Mouse (Mus musculus) left cerebral cortex, postnatal 36 days (tissue): Measurements from ENCODE around the gene Bcl2l15. TPM values are rescaled to one million over a fixed set of nuclear protein-coding genes. Genes with fewer than 3 reads are reported as not detected.
"Not testable (repeated sequence)": the region's sequence is repeated elsewhere in the genome, so short reads cannot be mapped to it uniquely, and the experiment has no call there.

Experiments
- DNase-seq, 2 experiments: peaks; one replicate each; pipeline ENCODE4 v3.0.0; 2021 to 2022; ENCODE audit warnings: low spot score in 2 of 2, mixed read lengths in 1 of 2
- intact Hi-C: fragments of 180-260 bp; cut with DNase I; formaldehyde crosslinking; loops from one replicate; pipeline ENCODE4 v1.15.1; 2025
- total RNA-seq, 2 experiments: library from RNA; stranded (reverse); gene quantifications; 2 replicates each; pipeline ENCODE4 v1.2.3; 2021

Bcl2l15 gene
- 1 to 10 TPM in 1 of 2 experiments, under 1 TPM in 1; 0.47 to 1.2 TPM for total RNA-seq

DNA sequence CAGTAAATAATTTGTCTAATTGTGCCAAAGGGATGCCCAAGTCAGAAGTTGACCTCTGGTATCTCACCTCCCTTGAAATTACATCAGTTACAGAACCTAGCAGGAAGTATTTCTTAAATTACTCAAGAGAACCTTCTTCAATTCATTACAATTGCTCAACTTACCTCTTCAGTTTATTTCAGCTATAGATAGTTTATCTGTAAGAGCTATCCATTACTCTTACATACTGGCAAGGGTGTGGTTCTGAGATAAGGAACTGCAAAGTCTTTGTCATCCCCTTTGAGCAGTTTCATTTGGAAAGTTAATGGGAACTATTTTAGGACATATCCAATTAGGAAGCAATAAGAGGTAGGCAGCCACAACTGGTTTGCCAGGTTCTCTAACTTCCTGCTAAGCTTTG is at the start of gene Bcl2l15:
TSS of gene Bcl2l15 (plus strand) at position 176 of the 400 bp plus-strand sequence.
- no peak for DNase-seq
- intact Hi-C loops = no loop called here

- no peak for DNase-seq
- intact Hi-C loops = no loop called here
Observed at GRCm38 (mm10) chr3:103782844-103783609, 49.4 kb upstream of the Bcl2l15 start.

DNA sequence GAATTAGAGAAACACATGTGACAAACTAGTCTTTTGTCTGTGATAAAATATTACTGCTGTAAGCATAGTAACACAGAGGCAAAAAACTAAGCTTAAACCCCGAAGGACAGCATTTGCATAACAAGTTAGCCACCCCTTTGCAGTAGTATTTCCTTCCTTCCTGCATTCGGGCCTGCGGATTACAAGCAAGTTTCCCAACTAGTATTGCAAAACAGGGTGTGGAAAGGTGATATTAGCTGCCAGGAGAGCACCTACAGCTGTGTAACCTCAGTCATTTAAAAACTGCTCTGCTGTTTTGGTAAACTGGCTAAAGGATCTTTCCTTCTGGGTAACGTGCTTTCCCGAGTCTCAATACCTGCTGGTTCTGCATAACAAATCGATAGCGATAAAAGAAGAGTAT is 45.2 kb upstream of the Bcl2l15 start:
- intact Hi-C loops = no loop called here
- DNase-seq = no peak

- DNase-seq = no peak
- intact Hi-C loops = no loop called here
Observed at GRCm38 (mm10) chr3:103789096-103789495, 43.3 kb upstream of the Bcl2l15 start.

DNA sequence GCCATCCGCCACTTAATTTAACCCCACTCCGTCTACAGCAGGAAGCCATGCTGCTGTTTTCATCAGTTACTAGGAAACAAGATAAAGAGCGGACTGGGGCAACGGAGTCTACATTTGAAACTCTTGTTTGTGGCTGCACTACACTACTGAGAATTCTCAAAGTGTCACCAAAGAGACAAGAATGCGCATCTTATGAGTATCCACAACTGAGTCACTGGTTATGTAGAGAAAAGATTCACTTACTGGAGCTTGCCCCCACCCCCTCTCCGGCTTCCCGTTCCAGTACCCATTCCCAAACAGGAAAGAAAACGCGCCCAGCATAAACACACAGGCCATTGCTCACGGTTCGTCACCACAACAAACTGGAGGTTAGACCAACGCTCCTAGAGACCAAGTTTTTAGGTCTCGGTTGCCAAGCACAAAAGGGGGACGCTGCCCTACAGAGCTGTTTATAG is 42.5 kb upstream of the Bcl2l15 start:
- DNase-seq = peak in 1 of 2 experiments; percentile 27
- intact Hi-C loops = loop anchor here (2.0 kb wide), 1 partner anchor 125 kb away; the partner anchor contains the start of gene Rsbn1

DNA sequence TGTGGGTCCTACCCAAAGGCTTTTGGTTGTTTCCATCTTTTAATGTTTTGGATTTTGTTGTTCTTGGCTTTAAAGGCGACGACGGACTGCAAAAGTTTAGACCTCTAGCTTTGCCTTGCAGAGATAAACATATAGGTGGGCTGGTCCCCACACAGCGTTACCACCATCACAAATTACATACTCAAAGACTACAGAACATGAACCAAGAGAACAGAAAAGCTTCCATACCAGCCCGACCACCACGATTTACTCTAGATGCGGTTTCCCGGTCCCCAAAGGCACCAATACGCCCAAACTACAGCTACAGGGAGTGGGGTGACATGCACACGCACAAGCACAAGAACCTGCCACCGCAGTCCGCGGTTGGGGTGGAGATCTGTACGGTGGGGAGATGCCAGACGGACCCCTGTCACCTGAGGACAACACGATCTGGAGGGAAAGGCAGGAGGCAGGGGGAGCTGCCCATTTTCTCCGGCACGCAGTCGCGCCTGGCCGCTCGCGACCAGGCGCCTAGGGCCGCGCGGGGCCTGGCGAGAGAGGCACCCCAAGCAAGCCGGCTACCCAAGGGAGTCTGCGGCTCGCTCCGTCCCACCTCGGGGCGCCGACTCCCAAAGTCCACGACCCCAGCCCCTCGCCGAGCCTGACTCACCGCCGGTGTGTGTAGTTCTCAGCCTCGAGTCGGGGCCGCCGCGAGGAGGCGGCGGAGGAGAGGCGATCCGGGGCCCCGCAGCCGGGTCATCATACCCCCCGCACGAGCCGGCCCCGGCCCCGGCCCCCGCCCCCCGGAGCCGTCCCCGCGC is 41.9 kb upstream of the Bcl2l15 start:
- DNase-seq = peak; percentile 44 to 46
- intact Hi-C loops = loop anchor here (1.0 to 2.0 kb wide), 3 partner anchors 12 to 124 kb away; partner anchors contain the start of genes Ap4b1, Dclre1b, Gm43064 and Rsbn1

- intact Hi-C loops = loop anchor here (1.0 to 2.0 kb wide), 3 partner anchors 11 to 123 kb away; partner anchors contain the start of genes Ap4b1, Dclre1b, Gm43064 and Rsbn1
- DNase-seq = peak; percentile 96 to 97
Observed at GRCm38 (mm10) chr3:103791230-103792110, 40.9 kb upstream of the Bcl2l15 start, which contains the start of gene Hipk1. TSS of gene Hipk1 (minus strand) at chr3:103791563.

- DNase-seq, intact Hi-C loops: not testable (repeated sequence)
Observed at GRCm38 (mm10) chr3:103792111-103792406, 40.3 kb upstream of the Bcl2l15 start.

- intact Hi-C loops = no loop called here
Observed at GRCm38 (mm10) chr3:103792566-103792965, 39.8 kb upstream of the Bcl2l15 start.

DNA sequence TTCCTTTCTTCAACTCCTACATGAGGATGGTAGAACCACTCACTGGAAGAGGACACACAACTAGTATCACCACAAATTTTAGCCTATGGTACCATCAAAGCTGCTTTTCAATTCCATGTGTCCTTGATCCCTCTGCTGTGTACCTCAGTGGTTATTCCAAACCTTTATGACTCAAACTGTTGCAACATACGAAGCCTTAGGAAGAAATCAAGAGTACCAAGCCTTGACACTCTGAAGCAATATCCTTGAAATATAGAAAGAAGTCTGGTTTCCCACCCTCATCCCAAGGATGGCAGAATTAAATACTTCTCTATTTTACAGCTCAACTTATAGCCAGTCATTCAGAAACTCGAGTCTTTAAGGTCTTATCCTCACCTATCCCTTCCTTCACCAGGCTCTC is 36.0 kb upstream of the Bcl2l15 start:
- intact Hi-C loops = no loop called here
- DNase-seq = no peak

More at GRCm38 (mm10) chr3:103792566-103792965, 39.8 kb upstream of the Bcl2l15 start:
- no peak for DNase-seq

DNA sequence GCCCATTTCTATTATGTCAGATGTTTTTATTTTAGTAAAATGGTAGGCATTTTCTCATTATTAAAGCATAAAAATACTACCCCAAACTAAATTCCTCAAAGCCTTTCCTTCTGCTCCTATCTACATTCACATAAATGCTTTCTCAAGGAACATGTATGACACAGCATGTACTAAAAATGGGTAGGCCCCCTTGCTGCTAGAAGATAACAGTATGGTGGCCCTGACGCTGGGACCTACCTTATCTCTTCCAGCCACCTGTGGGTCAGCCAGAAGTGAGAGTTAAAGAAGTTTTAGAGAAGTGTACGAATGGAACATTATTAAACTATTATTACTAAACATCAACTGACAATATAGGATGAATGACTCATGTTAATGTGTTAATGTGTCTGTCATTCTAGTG is 32.9 kb upstream of the Bcl2l15 start:
- intact Hi-C loops = no loop called here
- DNase-seq = no peak

GRCm38 (mm10) chr3:103801631-103802531 is 30.5 kb upstream of the Bcl2l15 start:
- DNase-seq = peak; percentile 45 to 56
- intact Hi-C loops = loop anchor here (1.0 kb wide), 1 partner anchor 11 kb away; the partner anchor contains the start of gene Hipk1

DNA sequence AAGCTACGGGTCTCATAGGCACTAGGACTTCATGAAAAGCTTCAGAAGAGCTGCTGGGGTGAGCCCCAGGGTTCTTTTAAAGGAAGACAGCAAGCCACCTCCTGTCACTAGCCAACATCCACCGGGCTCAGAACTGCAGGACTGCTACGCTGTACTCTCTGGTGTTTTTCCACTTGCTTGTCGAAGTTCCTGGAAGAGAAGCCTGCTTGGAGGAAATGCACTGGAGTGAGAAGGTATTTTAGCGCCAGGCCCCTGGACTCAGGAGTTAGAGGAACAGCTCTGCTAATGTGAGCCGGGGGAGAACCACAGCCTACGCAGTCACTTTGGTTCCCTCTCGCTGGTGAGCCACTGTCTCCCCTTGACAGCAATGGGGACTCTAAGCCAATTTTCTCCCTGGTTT is 29.5 kb upstream of the Bcl2l15 start:
- DNase-seq = no peak
- intact Hi-C loops = loop anchor here (1.0 kb wide), 1 partner anchor 12 kb away; the partner anchor contains the start of gene Hipk1

DNA sequence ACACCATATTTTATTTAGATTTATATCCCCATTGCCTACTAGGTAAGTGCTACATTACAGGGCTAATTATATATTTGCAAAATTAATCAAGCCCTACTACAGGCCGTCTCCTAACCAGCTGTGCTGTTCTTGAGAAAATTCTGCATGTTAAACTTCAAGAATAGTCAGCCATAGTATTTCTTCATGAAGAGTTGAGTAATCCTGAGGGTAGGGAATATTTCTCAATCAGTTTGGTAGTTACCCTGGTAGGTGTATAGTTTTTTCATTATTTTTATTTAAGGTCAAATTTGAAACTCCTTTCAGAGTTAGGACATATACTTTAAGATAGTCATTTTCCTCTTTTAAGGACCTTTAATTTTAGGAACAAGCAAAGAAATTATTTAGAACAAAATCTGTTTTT is 26.7 kb upstream of the Bcl2l15 start:
- DNase-seq = no peak
- intact Hi-C loops = loop anchor here (5.0 kb wide), 2 partner anchors 33 to 107 kb away; partner anchors contain the start of gene Rsbn1

DNA sequence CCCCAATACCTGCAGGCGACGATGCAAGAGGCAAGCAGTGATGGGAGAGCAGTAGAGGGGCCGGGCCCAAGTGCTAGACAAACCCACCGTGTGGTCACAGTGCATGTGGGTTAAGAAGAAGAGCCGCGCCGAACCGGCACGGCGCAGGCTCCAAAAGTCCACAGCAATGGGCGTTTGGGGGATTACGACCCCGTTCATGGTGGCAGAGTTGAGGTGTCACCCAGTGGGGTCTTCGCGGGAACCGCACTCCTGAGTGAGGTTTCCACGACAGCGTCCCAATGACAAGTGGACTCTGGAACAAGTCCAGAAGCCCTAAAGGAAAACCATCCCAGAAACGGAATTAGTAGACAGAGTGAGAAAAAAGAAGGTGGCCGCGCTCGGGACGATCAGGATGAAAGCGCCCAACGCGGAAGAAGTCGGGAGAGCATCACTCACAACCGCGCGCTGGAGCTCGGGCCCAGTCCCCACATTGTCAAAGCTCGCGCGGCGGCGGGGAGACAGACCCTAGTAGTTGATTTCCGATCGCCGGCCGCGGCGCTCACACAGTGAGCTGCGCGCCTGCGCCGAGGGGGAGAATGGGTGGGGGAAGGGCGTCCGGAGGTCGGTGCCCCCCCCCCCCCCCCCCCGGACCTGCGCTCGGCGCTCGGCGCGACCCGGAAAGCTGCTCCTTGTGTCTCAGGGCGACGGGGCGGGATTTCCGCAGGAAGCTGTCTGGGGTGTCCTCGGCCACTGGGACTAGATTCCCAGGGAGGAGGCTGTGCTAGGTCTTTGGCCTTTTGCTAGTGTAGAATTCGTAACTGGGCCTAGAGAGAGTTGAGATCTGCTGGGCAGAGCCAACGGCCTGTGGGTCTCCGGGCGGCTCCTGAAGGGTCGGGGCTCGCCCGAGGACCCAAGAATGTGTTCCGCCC is 23.3 kb upstream of the Bcl2l15 start, which contains the start of the genes Dclre1b, Ap4b1 and Gm43064:
TSS of gene Dclre1b (minus strand) at position 554 of the 908 bp plus-strand sequence.
TSS of gene Ap4b1 (plus strand) at position 630 of the 908 bp plus-strand sequence.
TSS of gene Gm43064 (plus strand) at position 683 of the 908 bp plus-strand sequence.
- intact Hi-C loops = loop anchor here (1.0 to 5.0 kb wide), 3 partner anchors 18 to 103 kb away; partner anchors contain the start of genes Hipk1 and Rsbn1
- peak; percentile 84 to 89 for DNase-seq

DNA sequence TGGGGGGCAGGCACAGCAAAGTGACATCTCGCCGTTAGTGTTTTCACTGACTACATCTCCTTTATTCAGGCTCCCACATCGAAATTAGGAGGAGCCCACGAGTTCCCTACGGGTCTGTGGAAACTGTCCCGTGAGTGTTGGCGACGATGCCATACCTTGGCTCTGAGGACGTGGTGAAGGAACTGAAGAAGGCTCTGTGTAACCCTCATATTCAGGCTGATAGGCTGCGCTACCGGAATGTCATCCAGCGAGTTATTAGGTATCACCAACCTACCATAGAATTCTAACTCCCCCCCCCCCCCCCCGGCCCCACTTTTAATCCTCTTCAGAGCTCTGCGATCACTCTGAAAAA is 22.6 kb upstream of the Bcl2l15 start:
- DNase-seq = no peak
- intact Hi-C loops = loop anchor here (1.0 to 5.0 kb wide), 3 partner anchors 18 to 103 kb away; partner anchors contain the start of genes Hipk1 and Rsbn1

DNA sequence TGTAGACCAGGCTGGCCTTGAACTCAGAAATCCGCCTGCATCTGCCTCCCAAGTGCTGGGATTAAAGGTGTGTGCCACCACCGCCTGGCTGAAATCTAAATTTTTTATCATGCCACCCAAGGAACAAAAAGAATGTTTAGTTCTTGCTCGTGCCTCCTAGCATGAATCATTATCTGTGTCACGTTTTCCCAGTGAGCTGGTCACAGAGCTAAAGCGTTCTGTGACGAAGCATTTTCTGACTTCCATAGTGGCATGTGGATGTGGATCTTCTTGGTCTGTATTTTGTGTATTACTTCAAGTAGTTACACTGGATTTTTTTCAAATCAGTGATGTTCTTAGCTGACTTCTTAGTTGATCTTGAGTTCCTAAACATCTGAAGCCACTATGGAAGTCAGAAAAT is 21.4 kb upstream of the Bcl2l15 start:
- intact Hi-C loops = no loop called here
- no peak for DNase-seq
